Mouse (Mus musculus) MEL (cell line): ENCODE measurements around the gene Mylpf. TPM values are rescaled to one million over a fixed set of nuclear protein-coding genes. Genes with fewer than 3 reads are reported as not detected.

ENCODE experiments used
- DNase-seq: peaks from one replicate; pipeline ENCODE4 v3.0.0; 2011; ENCODE audit warnings: low read depth, low spot score
- H3K27ac ChIP-seq: 2 replicates; pipeline ENCODE4 v1.5.1; 2012; ENCODE audit warnings: low read depth, mild to moderate bottlenecking, control low read depth, low read length, moderate library complexity; ENCODE audit not compliant: control insufficient read depth
- H3K27me3 ChIP-seq, 2 experiments: fragments of 150-350 bp in 1 of 2; sonication (generic) in 1 of 2; 2 replicates each; pipeline ENCODE4 v1.6.1; 2012; ENCODE audit warnings: low read length in 2 of 2, mild to moderate bottlenecking in 2 of 2, improper control_type of control experiment in 1 of 2, moderate library complexity in 1 of 2; ENCODE audit not compliant: insufficient read depth in 2 of 2, control insufficient read depth in 1 of 2
- H3K36me3 ChIP-seq, 2 experiments: 2 replicates each; pipeline ENCODE4 v1.6.1; 2012 to 2014; ENCODE audit warnings: low read length in 2 of 2, improper control_type of control experiment in 1 of 2, inconsistent platforms in 1 of 2, mild to moderate bottlenecking in 1 of 2; ENCODE audit not compliant: insufficient read depth in 2 of 2, control insufficient read depth in 1 of 2
- H3K4me1 ChIP-seq, 2 experiments: fragments of 150-350 bp in 1 of 2; sonication (generic) in 1 of 2; 2 replicates each; pipeline ENCODE4 v1.6.1; 2012; ENCODE audit warnings: low read length in 2 of 2, improper control_type of control experiment in 1 of 2, mild to moderate bottlenecking in 1 of 2; ENCODE audit not compliant: insufficient read depth in 2 of 2, control insufficient read depth in 1 of 2
- H3K4me3 ChIP-seq, 2 experiments: fragments of 150-350 bp in 1 of 2; sonication (generic) in 1 of 2; 2 replicates each; pipeline ENCODE4 v1.5.1; 2012; ENCODE audit warnings: low read depth in 2 of 2, low read length in 2 of 2, mild to moderate bottlenecking in 2 of 2, moderate library complexity in 2 of 2, control low read depth in 1 of 2, improper control_type of control experiment in 1 of 2; ENCODE audit not compliant: control insufficient read depth in 1 of 2, insufficient read depth in 1 of 2
- H3K79me2 ChIP-seq: 2 replicates; pipeline ENCODE4 v1.6.1; 2012; ENCODE audit warnings: mild to moderate bottlenecking, low read length, moderate library complexity; ENCODE audit not compliant: control insufficient read depth, poor library complexity, insufficient read depth
- H3K9ac ChIP-seq: 2 replicates; pipeline ENCODE4 v1.6.1; 2012; ENCODE audit warnings: low read depth, mild to moderate bottlenecking, control low read depth, low read length, moderate library complexity; ENCODE audit not compliant: control insufficient read depth, poor library complexity, severe bottlenecking
- H3K9me3 ChIP-seq: fragments of 150-350 bp; sonication (generic); replicated peaks from 2 replicates; pipeline ENCODE4 v1.6.1; 2012; ENCODE audit warnings: mild to moderate bottlenecking, low read length, improper control_type of control experiment, moderate library complexity; ENCODE audit not compliant: insufficient read depth
- BHLHE40 ChIP-seq: IDR thresholded peaks from 2 replicates; pipeline ENCODE4 v1.6.1; 2012; ENCODE audit warnings: low read depth, mild to moderate bottlenecking, inconsistent platforms, low read length, improper control_type of control experiment, borderline replicate concordance
- CHD1 ChIP-seq: IDR thresholded peaks from 2 replicates; pipeline ENCODE4 v1.6.1; 2012; ENCODE audit warnings: low read depth, mild to moderate bottlenecking, inconsistent platforms, low read length, improper control_type of control experiment
- CHD2 ChIP-seq: IDR thresholded peaks from 2 replicates; pipeline ENCODE4 v1.6.1; 2011; ENCODE audit warnings: low read length, improper control_type of control experiment
- CTCF ChIP-seq, 3 experiments: IDR thresholded peaks in 2 of 3; conservative IDR thresholded peaks in 1 of 3; 2 replicates each; pipeline ENCODE4 v1.5.1; 2011 to 2012; ENCODE audit warnings: low read length in 3 of 3, low read depth in 2 of 3, mild to moderate bottlenecking in 2 of 3, improper control_type of control experiment in 1 of 3, inconsistent platforms in 1 of 3, mixed read lengths in 1 of 3, moderate library complexity in 1 of 3; ENCODE audit not compliant: control insufficient read depth in 1 of 3, insufficient read depth in 1 of 3, poor library complexity in 1 of 3, severe bottlenecking in 1 of 3
- ELF1 ChIP-seq: IDR thresholded peaks from 2 replicates; pipeline ENCODE4 v1.6.1; 2014; ENCODE audit warnings: low read depth, mild to moderate bottlenecking, inconsistent platforms, low read length, improper control_type of control experiment, moderate library complexity
- EP300 ChIP-seq, 2 experiments: IDR thresholded peaks; 2 replicates each; pipeline ENCODE4 v1.6.1; 2011; ENCODE audit warnings: improper control_type of control experiment in 2 of 2, low read length in 2 of 2, low read depth in 1 of 2, mild to moderate bottlenecking in 1 of 2
- ETS1 ChIP-seq: IDR thresholded peaks from 2 replicates; pipeline ENCODE4 v1.6.1; 2012; ENCODE audit warnings: low read depth, mild to moderate bottlenecking, inconsistent platforms, low read length, improper control_type of control experiment, moderate library complexity
- GABPA ChIP-seq: IDR thresholded peaks from 2 replicates; pipeline ENCODE4 v1.6.1; 2012; ENCODE audit warnings: low read depth, mild to moderate bottlenecking, inconsistent platforms, low read length, improper control_type of control experiment, moderate library complexity
- HCFC1 ChIP-seq: IDR thresholded peaks from 2 replicates; pipeline ENCODE4 v1.6.1; 2012; ENCODE audit warnings: low read depth, mild to moderate bottlenecking, inconsistent platforms, low read length, improper control_type of control experiment, moderate library complexity
- MAX ChIP-seq: IDR thresholded peaks from 2 replicates; pipeline ENCODE4 v1.6.1; 2011; ENCODE audit warnings: low read length, improper control_type of control experiment
- MAZ ChIP-seq: IDR thresholded peaks from 2 replicates; pipeline ENCODE4 v1.6.1; 2012; ENCODE audit warnings: low read depth, mild to moderate bottlenecking, inconsistent platforms, low read length, improper control_type of control experiment
- MEF2A ChIP-seq: IDR thresholded peaks from 2 replicates; pipeline ENCODE4 v1.6.1; 2014; ENCODE audit warnings: low read depth, mild to moderate bottlenecking, inconsistent platforms, low read length, improper control_type of control experiment; ENCODE audit not compliant: poor library complexity, insufficient replicate concordance, severe bottlenecking; ENCODE audit errors: extremely low read depth
- MXI1 ChIP-seq: IDR thresholded peaks from 2 replicates; pipeline ENCODE4 v1.6.1; 2011; ENCODE audit warnings: mild to moderate bottlenecking, low read depth, low read length, improper control_type of control experiment
- MYB ChIP-seq: IDR thresholded peaks from 2 replicates; pipeline ENCODE4 v1.6.1; 2011; ENCODE audit warnings: mild to moderate bottlenecking, low read depth, low read length, improper control_type of control experiment
- MYC ChIP-seq: IDR thresholded peaks from 2 replicates; pipeline ENCODE4 v1.6.1; 2011; ENCODE audit warnings: low read depth, mild to moderate bottlenecking, low read length, improper control_type of control experiment, moderate library complexity
- NELFE ChIP-seq: IDR thresholded peaks from 2 replicates; pipeline ENCODE4 v1.6.1; 2011; ENCODE audit warnings: low read depth, low read length, improper control_type of control experiment
- NRF1 ChIP-seq: IDR thresholded peaks from 2 replicates; pipeline ENCODE4 v1.6.1; 2014; ENCODE audit warnings: low read depth, mild to moderate bottlenecking, inconsistent platforms, low read length, improper control_type of control experiment, moderate library complexity; ENCODE audit not compliant: poor library complexity, insufficient read depth, severe bottlenecking
- RAD21 ChIP-seq: IDR thresholded peaks from 2 replicates; pipeline ENCODE4 v1.6.1; 2011; ENCODE audit warnings: mild to moderate bottlenecking, low read depth, low read length, improper control_type of control experiment
- SIN3A ChIP-seq: IDR thresholded peaks from 2 replicates; pipeline ENCODE4 v1.6.1; 2012; ENCODE audit warnings: low read length, improper control_type of control experiment, inconsistent platforms
- SMC3 ChIP-seq: IDR thresholded peaks from 2 replicates; pipeline ENCODE4 v1.6.1; 2011; ENCODE audit warnings: low read depth, low read length, improper control_type of control experiment
- TAL1 ChIP-seq: IDR thresholded peaks from 2 replicates; pipeline ENCODE4 v1.6.1; 2012; ENCODE audit warnings: mild to moderate bottlenecking, inconsistent platforms, low read length, moderate library complexity, mixed read lengths
- TBP ChIP-seq: IDR thresholded peaks from 2 replicates; pipeline ENCODE4 v1.8.0; 2011; ENCODE audit warnings: low read depth, low read length, improper control_type of control experiment
- TCF12 ChIP-seq: IDR thresholded peaks from 2 replicates; pipeline ENCODE4 v1.6.1; 2014; ENCODE audit warnings: low read depth, mild to moderate bottlenecking, inconsistent platforms, low read length, improper control_type of control experiment, moderate library complexity
- USF1 ChIP-seq: IDR thresholded peaks from 2 replicates; pipeline ENCODE4 v1.6.1; 2014; ENCODE audit warnings: low read depth, mild to moderate bottlenecking, inconsistent platforms, low read length, improper control_type of control experiment, moderate library complexity
- ZNF384 ChIP-seq: IDR thresholded peaks from 2 replicates; pipeline ENCODE4 v1.6.1; 2012; ENCODE audit warnings: low read depth, mild to moderate bottlenecking, inconsistent platforms, low read length, improper control_type of control experiment
- polyA plus RNA-seq, 2 experiments: library from polyadenylated mRNA; stranded (reverse) in 1 of 2; unstranded in 1 of 2; fragments of >175 nt in 1 of 2; fragments of >200 nt in 1 of 2; gene quantifications; 2 replicates each; pipeline versions ENCODE4 v1.2.1 to v1.2.4; 2012; ENCODE audit warnings: low replicate concordance in 2 of 2, low read depth in 1 of 2; ENCODE audit not compliant: insufficient read length in 2 of 2, insufficient read depth in 1 of 2, missing spikeins in 1 of 2
- total RNA-seq: library from RNA; depleted of rRNA; stranded (reverse); fragments of 300-350 nt; gene quantifications from 2 replicates; pipeline ENCODE4 v1.2.3, GENCODE M21; 2012

Gene Mylpf
- total and polyA plus RNA-seq, 3 experiments, result 9.1 to 11.2 TPM; not detected in 1

DNA sequence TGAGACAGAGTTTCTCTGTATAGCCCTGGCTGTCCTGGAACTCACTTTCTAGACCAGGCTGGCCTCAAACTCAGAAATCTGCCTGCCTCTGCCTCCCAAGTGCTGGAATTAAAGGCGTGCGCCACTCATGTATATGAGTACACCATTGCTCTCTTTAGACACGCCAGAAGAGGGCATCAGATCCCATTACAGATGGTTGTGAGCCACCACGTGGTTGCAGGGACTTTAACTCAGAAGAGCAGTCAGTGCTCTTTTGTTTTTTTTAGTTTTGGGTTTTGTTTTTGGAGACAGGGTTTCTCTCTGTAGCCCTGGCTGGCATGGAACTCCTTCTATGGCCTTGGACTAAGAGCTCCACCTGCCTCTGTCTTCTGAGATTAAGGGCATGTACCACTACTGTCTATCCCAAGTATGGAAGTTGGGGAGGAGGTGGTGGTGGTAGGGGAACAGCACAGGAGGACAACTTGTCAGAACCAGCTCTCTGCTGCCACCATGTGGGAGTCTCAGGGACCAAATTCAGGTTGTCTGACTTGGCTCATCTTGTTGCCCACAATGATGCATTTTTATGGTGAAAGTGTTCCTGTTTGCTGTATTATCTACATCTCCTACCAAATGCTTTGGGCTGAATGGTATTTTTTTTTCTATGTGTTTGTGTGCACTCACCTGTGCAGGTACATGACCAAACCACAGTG, 20.1 kb downstream of the Mylpf start (continued):
- TF ChIP-seq CTCF (IDR thresholded peaks at IDR 0.05 in 2 of 3, conservative IDR thresholded peaks at IDR 0.05 in 1 of 3; ENCODE audit: control insufficient read depth in 1 of 3, insufficient read depth in 1 of 3, low read depth in 2 of 3, low read length in 3 of 3, poor library complexity in 1 of 3, severe bottlenecking in 1 of 3), result peak; percentile 74 to 91 (median 84)
- 0 out of 4 replicates have a peak, but pooled peaks of 1 of the 2 experiments have one; percentile 26 for TF ChIP-seq EP300 (IDR thresholded peaks at IDR 0.05; ENCODE audit: low read depth in 1 of 2, low read length in 2 of 2)
- TF ChIP-seq RAD21, result peak; percentile 88
- 0 out of 2 replicates have a peak, but pooled peaks have one; percentile 13 for TF ChIP-seq TCF12
- TF ChIP-seq CHD2, result no peak
- peak; percentile 79 for TF ChIP-seq SMC3
- TF ChIP-seq NRF1, result no peak

DNA sequence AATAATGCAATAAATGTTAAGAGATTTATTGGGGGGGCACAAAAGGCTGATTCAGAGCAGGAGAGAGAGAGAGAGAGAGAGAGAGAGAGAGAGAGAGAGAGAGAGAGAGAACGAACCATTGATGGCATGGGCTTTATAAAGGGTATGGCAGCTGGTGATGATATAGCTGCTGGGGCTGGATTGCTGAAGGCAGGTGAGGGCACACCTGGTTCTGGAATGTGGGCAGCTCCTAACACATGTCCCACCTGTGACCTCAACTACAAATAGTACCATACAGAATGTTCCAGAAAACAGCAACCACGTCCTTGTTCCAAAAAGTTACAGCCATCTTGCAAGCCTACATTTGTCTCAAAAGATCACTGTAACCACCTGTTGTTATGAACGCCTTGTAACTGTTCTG, 22.7 kb downstream of the Mylpf start:
- Histone ChIP-seq H3K36me3 (peaks cover 0 to 14% of the 10 kb centered on the region in 2 experiments; a peak in 2 of 4 replicates), H3K9me3 (no peaks in the 10 kb centered on the region), H3K9ac (peak overlapping the region; percentile 94), H3K27me3 (no peaks in the 10 kb centered on the region), H3K27ac (no peak overlapping the region), H3K4me1 (peaks cover 2 to 20% of the 10 kb centered on the region in 2 experiments; a peak in 3 of 4 replicates), H3K4me3 (peak overlapping the region; percentile 80 to 83), H3K79me2 (peaks cover 37% of the 10 kb centered on the region)
- no peak for DNase-seq
- TF ChIP-seq MYC, result no peak
- no peak for TF ChIP-seq ELF1
- no peak for TF ChIP-seq ETS1

DNA sequence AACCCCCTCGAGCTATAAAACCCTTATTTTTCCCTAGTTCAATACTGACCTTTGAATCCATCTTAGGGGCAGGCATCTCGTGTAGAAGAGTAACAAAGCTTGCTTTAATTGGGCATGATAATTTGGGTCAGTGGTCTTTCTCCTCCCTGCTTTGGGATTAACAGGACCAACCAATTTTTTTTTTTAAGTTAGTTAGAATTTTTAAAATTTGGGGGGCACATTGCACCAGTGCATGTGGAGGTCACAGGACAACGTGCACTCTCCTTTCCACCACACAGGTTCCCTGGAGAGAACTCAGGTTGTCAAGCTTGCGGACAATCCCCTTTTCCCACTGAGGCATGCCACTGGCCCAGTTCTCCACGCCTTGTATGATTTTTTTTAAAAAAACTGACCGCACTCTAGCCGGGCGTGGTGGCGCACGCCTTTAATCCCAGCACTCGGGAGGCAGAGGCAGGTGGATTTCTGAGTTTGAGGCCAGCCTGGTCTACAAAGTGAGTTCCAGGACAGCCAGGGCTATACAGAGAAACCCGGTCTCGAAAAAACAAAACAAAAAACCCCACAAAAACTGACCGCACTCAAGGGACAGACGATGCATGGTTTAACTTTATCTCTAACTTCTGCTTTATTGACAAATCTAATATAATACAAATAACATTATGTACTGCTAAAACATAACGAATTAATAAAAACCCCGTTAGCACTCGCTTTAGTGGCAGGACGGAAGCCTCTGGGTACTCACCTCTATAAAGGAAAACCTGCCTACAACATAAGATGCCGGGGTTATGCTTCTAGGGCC, 23.3 kb downstream of the Mylpf start:
- DNase-seq, result no peak
- H3K4me3 ChIP-seq, result peak overlapping the region; percentile 80 to 83
- no peaks in the 10 kb centered on the region for H3K9me3 ChIP-seq
- peak overlapping the region; percentile 94 for H3K9ac ChIP-seq
- H3K36me3 ChIP-seq, result peaks cover 0 to 14% of the 10 kb centered on the region in 2 experiments; a peak in 3 of 4 replicates
- H3K27me3 ChIP-seq, result no peaks in the 10 kb centered on the region
- peaks cover 2 to 20% of the 10 kb centered on the region in 2 experiments; a peak in 3 of 4 replicates for H3K4me1 ChIP-seq
- peak overlapping the region; percentile 74 for H3K27ac ChIP-seq
- peaks cover 37% of the 10 kb centered on the region for H3K79me2 ChIP-seq
- TF ChIP-seq TBP, result no peak
- TF ChIP-seq CHD2, result no peak
- peak; percentile 42 for TF ChIP-seq MAX
- no peak for TF ChIP-seq SMC3
- no peak for TF ChIP-seq HCFC1
- peak; percentile 56; the same call in 1 of the 2 replicates for TF ChIP-seq MXI1
- no peak for TF ChIP-seq BHLHE40
- TF ChIP-seq CTCF (IDR thresholded peaks at IDR 0.05 in 2 of 3, conservative IDR thresholded peaks at IDR 0.05 in 1 of 3; ENCODE audit: control insufficient read depth in 1 of 3, insufficient read depth in 1 of 3, low read depth in 2 of 3, low read length in 3 of 3, poor library complexity in 1 of 3, severe bottlenecking in 1 of 3), result no peak
- TF ChIP-seq MEF2A, result no peak
- TF ChIP-seq USF1, result no peak
- TF ChIP-seq MYB, result no peak
- TF ChIP-seq SIN3A, result peak; percentile 59; the same call in 1 of the 2 replicates
- TF ChIP-seq NELFE, result no peak
- TF ChIP-seq CHD1, result peak; percentile 92; the same call in 1 of the 2 replicates
- peak; percentile 68; the same call in 1 of the 2 replicates for TF ChIP-seq MYC
- no peak for TF ChIP-seq TCF12
- no peak for TF ChIP-seq MAZ
- TF ChIP-seq TAL1, result no peak
- TF ChIP-seq GABPA, result no peak
- TF ChIP-seq ZNF384, result peak; percentile 64
- TF ChIP-seq RAD21, result no peak
- TF ChIP-seq EP300 (IDR thresholded peaks at IDR 0.05; ENCODE audit: low read depth in 1 of 2, low read length in 2 of 2), result peak in 1 of 2 experiments; percentile 18; a peak in 3 of 4 replicates
